Mouse (Mus musculus) gastrocnemius, postnatal 10 days (tissue): Measurements from ENCODE around the gene Mettl27. TPM values are rescaled to one million over a fixed set of nuclear protein-coding genes. Genes with fewer than 3 reads are reported as not detected.
A peak's percentile ranks its signal among the peaks of the same experiment; 100 is the strongest.
"Not testable (repeated sequence)": the region's sequence is repeated elsewhere in the genome, so short reads cannot be mapped to it uniquely, and the experiment has no call there.

Experiments used
- DNase-seq: peaks from one replicate; pipeline ENCODE4 v3.0.0; 2021; ENCODE audit warnings: mixed read lengths
- total RNA-seq, 2 experiments: library from RNA; stranded (reverse); gene quantifications; 2 replicates each; pipeline ENCODE4 v1.2.3; 2021

Mettl27 gene
- total RNA-seq, 2 experiments from 2014 or later = 7.4 to 8.6 TPM

DNA sequence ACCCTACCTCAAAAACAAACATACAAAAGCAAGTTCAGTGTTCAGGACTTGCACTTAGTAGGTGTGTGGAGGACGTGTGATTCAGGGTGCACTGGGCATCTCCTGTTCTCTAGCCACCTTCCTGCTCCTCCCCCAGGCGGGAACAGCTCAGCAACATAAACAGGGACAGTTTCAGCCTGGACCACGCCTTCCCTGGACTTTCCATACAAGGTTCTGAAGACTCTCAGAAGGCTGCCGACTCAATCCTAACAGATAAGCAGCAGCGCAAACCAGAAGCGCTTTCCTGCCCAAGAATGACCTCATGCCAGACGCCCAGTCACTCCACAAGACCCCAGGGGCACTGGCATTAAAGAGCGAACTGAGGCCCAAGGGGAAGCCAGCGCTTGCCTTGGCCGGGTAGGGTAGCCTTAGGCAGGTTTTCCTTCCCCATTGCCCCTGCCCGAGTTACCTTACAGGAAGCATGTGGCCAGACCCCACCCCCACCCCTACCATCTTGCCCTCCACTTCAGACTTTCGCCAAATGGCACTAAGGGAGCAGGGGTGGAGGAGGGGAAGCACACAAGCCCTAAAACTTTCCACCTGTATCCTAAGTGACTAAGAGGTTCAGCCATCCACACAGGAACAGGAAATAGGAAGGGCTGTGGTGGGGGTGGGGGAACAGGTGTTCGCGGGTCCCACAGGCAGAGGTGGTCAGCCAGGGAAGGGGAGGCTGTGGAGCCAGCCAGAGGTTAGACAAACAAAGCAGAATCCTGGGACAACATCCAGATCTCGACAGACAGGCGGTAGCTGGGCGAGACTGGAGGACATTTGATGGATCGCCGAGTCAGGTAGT, 19.1 kb downstream of the Mettl27 start:
- DNase-seq = no peak

GRCm38 (mm10) chr5:134955491-134955890, 23.3 kb downstream of the Mettl27 start:
- DNase-seq = no peak

DNA sequence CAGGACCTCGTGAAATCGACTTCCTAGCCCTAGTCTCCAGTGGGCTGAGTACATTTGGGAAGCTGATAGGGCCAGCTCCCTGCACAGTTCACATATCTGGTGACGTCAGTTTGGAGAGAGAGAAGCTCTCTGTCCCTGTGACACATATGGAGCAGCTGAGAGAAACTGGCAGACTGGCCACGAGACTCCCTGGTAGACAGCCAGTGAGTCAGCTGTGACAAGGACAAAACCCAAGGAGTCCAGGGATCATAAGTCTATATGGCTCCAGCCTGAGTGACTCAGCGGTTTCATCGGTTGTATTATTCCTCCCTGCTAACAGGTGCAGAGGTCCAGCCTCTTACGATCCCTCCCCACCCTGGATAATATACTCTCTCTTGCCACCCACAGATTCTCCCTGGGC, 26.9 kb downstream of the Mettl27 start:
- DNase-seq = no peak

DNA sequence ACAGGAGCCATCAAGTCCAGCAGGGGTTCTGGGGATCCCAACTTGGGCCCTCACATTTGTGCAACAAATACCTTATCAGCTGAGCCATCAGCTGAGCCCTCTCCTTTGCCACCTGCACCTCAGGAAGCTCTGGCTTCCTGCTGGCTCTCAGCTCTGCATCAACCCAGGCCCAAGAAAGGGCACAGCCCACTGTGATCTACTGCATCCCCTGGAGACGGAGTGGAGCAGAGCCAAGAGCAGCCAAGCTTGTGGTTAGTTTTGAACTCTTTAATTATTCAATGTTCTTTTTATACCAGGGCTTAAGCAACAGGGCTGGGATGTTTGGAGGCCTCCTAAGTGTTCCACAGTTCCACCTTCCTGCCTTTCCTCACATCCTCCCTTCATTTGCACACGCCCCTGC, 28.3 kb downstream of the Mettl27 start:
- DNase-seq = no peak

DNA sequence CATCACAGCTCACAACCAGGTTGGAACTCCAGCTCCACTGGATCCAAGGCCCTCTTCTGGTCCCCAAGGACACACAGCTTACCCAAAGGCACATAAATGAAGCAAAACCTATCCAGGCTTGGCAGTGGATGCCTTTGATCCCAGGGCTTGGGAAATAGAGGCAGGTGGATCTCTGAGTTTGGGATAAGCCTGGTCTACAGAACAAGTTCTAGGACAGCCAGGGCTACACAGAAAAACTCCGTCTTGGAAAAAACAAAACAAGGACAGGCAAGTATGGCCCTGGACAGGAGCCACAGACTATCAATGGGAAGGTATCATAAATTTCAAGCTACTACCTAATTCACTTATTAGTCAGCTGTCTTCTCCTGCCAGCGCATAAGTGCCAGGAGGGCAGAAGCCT, 29.4 kb downstream of the Mettl27 start:
- no peak for DNase-seq

GRCm38 (mm10) chr5:134963546-134963945, 31.4 kb downstream of the Mettl27 start:
- DNase-seq = no peak

GRCm38 (mm10) chr5:134964655-134965054, 32.5 kb downstream of the Mettl27 start:
- DNase-seq = not testable (repeated sequence)

DNA sequence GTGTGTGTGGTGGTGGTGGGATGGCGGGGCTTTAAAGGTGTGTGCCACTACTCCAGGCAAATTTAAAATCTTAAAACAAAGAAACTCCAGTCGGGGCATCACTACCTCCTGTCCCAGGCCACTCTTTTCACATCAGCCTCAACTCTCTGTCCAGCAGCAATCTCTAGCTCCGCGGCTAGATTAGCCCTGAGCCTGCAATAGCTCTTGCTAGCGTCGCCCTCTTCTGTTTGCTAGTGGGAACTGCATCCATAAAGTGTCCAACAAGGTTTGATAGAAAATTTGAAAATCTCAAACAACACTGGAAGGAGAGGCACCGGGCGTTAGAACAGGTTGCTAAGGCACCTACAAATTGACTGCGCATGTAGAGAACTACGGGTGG, 33.3 kb downstream of the Mettl27 start:
- DNase-seq = peak; percentile 70

- DNase-seq = no peak
These were observed 34.0 kb downstream of the Mettl27 start for GRCm38 (mm10) chr5:134965852-134966821.

DNA sequence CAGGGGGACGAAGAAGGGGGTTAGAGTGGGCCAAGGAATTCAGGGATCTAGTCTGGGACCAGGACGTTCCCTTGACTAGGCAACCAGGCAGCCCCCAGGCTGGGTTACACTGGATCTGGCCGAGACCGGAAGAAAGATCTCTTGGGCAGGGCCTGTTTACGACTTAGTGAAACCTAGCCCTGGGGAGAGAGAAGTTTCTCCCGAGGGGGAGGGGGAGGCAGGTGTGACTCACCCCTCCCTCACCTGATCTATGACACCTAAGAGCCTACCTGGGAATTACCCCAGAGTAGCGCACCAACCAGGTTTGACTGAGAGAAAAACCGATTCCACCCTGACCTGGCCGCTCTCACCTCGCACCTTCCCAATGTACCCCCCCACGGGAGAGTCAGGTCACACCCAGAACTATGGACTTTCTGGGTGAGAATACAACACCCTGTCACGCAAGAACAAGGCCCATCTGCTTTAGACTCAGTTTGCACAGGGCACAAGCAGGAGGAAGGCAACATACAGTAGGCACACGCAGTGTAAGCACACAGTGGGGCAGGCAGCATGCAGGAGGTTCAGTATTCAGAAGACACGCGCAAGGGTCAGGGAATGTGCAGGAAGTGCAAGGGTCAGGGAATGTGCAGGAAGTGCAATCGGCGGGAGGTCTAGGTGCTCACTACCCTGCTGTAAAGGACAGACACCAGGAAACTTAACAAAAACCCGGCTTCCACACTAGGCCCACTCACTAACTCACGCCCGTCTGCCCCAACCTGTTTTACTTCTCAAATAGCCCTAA, 35.2 kb downstream of the Mettl27 start:
- no peak for DNase-seq

DNA sequence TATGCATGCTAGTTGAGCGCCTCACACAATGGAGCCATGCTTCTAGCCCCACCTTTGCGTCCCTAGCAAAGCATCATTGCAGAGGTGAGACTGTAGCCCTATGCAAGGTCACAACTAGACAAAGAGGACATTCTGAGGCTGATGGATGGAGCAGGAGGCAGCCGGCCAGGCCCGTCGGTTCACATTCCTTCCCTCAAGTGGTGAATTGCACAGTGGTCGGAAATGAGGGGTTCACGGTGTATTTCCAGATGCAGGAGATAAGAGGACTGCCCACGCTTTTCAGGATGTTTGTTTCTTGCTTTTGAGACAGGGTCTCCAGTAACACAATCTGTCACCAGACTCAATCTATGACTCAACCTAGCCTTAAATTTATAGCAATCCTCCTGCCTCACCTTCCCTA, 38.5 kb downstream of the Mettl27 start:
- DNase-seq = no peak

- no peak for DNase-seq
These were observed 40.9 kb downstream of the Mettl27 start for GRCm38 (mm10) chr5:134973081-134973480.

DNA sequence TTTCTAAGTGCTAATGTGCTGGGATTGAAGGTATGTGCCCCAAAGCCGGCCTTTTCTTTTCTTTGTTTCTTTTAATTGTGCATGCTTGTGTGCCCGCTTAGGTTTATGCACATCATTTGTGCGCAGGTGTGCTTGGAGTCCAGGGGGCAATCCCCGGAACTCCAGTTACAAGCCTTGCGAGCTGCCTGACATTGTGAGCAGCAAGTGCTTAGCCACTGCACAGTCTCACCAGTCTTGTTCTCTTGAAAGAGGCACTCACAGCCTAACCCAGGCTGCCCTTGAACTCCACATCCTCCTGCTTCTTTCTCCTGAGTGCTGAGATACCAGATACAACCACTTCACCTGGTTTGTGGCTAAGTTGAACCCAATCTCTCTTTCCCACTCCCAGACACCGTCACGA, 41.4 kb downstream of the Mettl27 start:
- DNase-seq = no peak

DNA sequence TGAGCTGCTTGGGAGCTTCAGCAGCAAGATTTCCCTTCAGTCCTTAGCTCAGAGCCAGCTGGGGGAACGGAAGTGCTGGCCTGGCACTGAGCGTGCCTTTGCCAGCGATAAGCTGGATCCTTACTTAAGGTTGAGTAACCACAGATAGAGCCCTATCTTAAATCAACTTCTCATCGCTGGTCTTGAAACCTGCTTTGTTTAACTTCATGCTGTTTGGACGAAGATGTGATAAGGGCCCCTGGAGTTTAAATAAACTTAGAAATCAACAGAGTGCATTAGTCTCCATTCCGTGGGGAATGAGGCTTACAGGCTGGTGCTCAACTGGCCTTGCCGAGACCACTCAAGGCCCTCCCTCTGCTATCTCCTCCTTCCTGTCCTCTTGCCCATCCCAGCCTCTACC, 42.1 kb downstream of the Mettl27 start:
- DNase-seq = no peak

DNA sequence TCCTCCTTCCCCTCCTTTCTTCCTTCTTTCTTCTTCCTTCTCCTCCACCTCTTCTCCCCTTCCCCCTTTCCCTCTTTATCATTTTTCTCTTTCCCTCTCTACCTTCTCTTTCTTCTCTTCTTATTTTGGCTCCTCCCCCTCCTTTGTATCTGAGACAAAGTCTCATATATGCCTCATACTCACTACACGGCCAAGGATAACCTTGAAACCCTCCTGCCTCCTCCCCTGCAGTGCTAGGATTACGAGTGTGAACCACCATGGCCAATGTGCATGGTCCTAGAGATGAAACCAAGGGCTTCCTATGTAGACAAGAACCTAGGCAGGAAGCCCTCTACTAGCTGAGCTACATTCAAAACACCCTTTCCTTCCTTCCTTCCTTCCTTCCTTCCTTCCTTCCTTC, 42.8 kb downstream of the Mettl27 start:
- DNase-seq = no peak

DNA sequence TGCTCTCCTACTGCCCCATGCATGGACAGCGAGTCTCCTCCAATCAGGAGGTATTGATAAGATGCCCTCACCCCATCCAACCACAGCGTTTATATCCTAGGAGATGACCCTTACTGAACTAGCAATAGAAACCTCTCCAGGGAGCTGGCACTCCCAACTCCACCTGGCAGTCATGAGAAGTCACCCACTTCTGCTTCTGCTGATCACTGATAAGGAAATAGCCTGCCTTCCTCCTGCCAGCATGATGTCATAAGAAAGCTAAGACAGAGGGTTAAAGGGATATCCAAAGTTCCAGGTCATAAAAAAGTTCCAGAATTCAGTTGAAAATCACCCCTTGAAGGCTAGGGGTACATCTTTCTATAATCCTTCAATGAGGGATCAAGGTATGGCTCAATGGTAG, 44.0 kb downstream of the Mettl27 start:
- DNase-seq = no peak

- no peak for DNase-seq
These were observed 44.5 kb downstream of the Mettl27 start for GRCm38 (mm10) chr5:134976577-134977250.

DNA sequence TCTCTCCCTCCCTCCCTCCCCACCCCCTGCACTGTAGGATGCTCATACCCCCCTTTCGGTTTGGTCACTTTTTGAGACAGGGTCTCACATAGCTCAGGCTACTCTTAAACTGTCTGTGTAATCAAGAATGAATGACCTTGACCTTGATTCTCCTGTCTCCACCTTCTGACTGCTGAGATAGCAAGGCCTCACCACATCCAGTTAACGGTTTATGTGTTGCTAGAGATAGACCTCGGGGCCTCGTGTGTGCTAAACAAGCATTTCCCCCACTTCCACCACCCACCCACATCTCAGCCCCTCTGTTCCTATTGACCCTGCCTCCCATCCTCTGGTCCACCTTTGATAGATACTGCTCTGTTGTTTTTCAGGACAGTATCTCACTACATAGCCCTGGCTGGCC, 45.7 kb downstream of the Mettl27 start:
- DNase-seq = no peak

GRCm38 (mm10) chr5:134981149-134981548, 49.0 kb downstream of the Mettl27 start:
- no peak for DNase-seq

GRCm38 (mm10) chr5:134983111-134983510, 50.9 kb downstream of the Mettl27 start:
- DNase-seq = no peak

- DNase-seq = no peak
These were observed 51.6 kb downstream of the Mettl27 start for GRCm38 (mm10) chr5:134983771-134984170.
